Mouse (Mus musculus): ENCODE data around the gene Fam222a.

DNA sequence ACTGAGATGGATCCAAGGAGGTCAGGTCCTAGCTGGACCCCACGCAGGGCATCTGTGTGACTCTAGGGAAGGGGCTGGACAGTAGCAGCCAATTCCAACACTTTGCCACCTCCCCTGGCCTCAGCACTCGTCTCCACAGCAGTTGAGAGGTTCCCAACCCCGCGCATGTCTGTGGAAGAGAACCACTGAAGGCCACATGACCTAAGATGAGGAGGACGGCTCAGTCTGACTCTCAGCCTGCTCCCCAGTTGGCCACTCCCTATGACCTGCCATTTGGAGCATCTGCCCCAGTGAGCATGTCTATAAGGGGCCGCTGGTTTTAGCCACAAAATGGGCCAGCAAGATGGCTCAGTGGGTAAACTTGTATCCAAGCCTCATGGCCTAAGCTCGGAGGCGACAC, 34.2 kb downstream of the Fam222a start:
- TF ChIP-seq CTCF (IDR thresholded peaks at IDR 0.05; ENCODE audit: extremely low read depth, insufficient read length, insufficient replicate concordance, low read depth, low read length) (no peak), POLR2A (IDR thresholded peaks at IDR 0.05; ENCODE audit: low read depth, low read length) (no peak)

All from small intestine, adult 2 months (tissue).